Mouse (Mus musculus) MEL (cell line): ENCODE measurements around the gene Oaz1.

Experiments
- CTCF ChIP-seq, 3 experiments: IDR thresholded peaks in 2 of 3; conservative IDR thresholded peaks in 1 of 3; 2 replicates each; pipeline ENCODE4 v1.5.1; 2011 to 2012; ENCODE audit warnings: low read length in 3 of 3, low read depth in 2 of 3, mild to moderate bottlenecking in 2 of 3, improper control_type of control experiment in 1 of 3, inconsistent platforms in 1 of 3, mixed read lengths in 1 of 3, moderate library complexity in 1 of 3; ENCODE audit not compliant: control insufficient read depth in 1 of 3, insufficient read depth in 1 of 3, poor library complexity in 1 of 3, severe bottlenecking in 1 of 3
- EP300 ChIP-seq, 2 experiments: IDR thresholded peaks; 2 replicates each; pipeline ENCODE4 v1.6.1; 2011; ENCODE audit warnings: improper control_type of control experiment in 2 of 2, low read length in 2 of 2, low read depth in 1 of 2, mild to moderate bottlenecking in 1 of 2
- POLR2A ChIP-seq, 2 experiments: IDR thresholded peaks; 2 replicates each; pipeline ENCODE4 v1.6.1; 2011 to 2012; ENCODE audit warnings: low read length in 2 of 2, mild to moderate bottlenecking in 2 of 2, control low read depth in 1 of 2, improper control_type of control experiment in 1 of 2, low read depth in 1 of 2, moderate library complexity in 1 of 2; ENCODE audit not compliant: control insufficient read depth in 1 of 2, insufficient read depth in 1 of 2, poor library complexity in 1 of 2
- SIN3A ChIP-seq: IDR thresholded peaks from 2 replicates; pipeline ENCODE4 v1.6.1; 2012; ENCODE audit warnings: low read length, improper control_type of control experiment, inconsistent platforms
- TCF12 ChIP-seq: IDR thresholded peaks from 2 replicates; pipeline ENCODE4 v1.6.1; 2014; ENCODE audit warnings: low read depth, mild to moderate bottlenecking, inconsistent platforms, low read length, improper control_type of control experiment, moderate library complexity

DNA sequence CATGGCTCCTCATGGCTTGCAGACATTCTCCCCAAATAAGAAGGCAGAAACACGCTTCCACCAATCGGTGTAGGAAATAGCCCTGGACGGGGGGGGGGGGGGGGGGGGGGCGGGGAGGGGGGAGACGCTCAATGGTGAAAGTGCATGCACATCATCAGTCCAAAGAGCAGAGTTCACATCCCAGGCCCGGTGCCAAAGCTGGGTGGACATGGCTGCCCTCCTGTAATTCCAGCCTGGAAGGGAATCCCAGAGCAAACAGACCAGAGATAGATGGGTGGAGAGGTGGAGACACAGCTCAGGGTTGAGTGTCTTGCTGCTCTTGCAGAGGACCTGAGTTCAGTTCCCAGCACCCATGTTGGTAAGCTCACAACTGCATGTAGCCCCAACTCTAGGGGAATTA lies 44.5 kb downstream of the Oaz1 start:
- no peak for TF ChIP-seq POLR2A (IDR thresholded peaks at IDR 0.05; ENCODE audit: control insufficient read depth in 1 of 2, insufficient read depth in 1 of 2, low read depth in 1 of 2, low read length in 2 of 2, poor library complexity in 1 of 2)
- TF ChIP-seq EP300 (IDR thresholded peaks at IDR 0.05; ENCODE audit: low read depth in 1 of 2, low read length in 2 of 2), result no peak
- TF ChIP-seq CTCF (IDR thresholded peaks at IDR 0.05 in 2 of 3, conservative IDR thresholded peaks at IDR 0.05 in 1 of 3; ENCODE audit: control insufficient read depth in 1 of 3, insufficient read depth in 1 of 3, low read depth in 2 of 3, low read length in 3 of 3, poor library complexity in 1 of 3, severe bottlenecking in 1 of 3), result no peak
- no peak for TF ChIP-seq SIN3A
- TF ChIP-seq TCF12, result no peak
